Mouse (Mus musculus) C2C12 (cell line): Measurements from ENCODE around the gene Olfr543. TPM values are rescaled to one million over a fixed set of nuclear protein-coding genes. Genes with fewer than 3 reads are reported as not detected.

Experiments used
- H3K27me3 ChIP-seq: one replicate; pipeline ENCODE4 v1.6.1; 2011; ENCODE audit not compliant: control insufficient read depth, insufficient read depth, insufficient read length
- H3K36me3 ChIP-seq: one replicate; pipeline ENCODE4 v1.6.1; 2011; ENCODE audit not compliant: control insufficient read depth, insufficient read depth
- H3K4me3 ChIP-seq: one replicate; pipeline ENCODE4 v1.5.1; 2011; ENCODE audit warnings: mild to moderate bottlenecking, control low read depth; ENCODE audit not compliant: poor library complexity, insufficient read depth, severe bottlenecking
- H3K79me2 ChIP-seq: one replicate; pipeline ENCODE4 v1.6.1; 2011; ENCODE audit not compliant: control insufficient read depth, insufficient read depth
- H3K79me3 ChIP-seq: one replicate; pipeline ENCODE4 v1.6.1; 2011; ENCODE audit warnings: low read depth, control low read depth
- H3ac ChIP-seq: one replicate; pipeline ENCODE3; 2011; ENCODE audit warnings: low read depth; ENCODE audit not compliant: control insufficient read depth, insufficient read length
- CEBPB ChIP-seq: IDR thresholded peaks from one replicate; pipeline ENCODE4 v1.6.1; 2011; ENCODE audit warnings: low read depth, mild to moderate bottlenecking, control low read depth, moderate library complexity
- CTCF ChIP-seq: IDR thresholded peaks from one replicate; pipeline ENCODE4 v1.5.1; 2011; ENCODE audit not compliant: control insufficient read depth, insufficient read depth, insufficient read length
- FOSL1 ChIP-seq: IDR thresholded peaks from one replicate; pipeline ENCODE4 v1.8.0; 2011; ENCODE audit warnings: mild to moderate bottlenecking, low read length; ENCODE audit not compliant: poor library complexity, insufficient read depth, severe bottlenecking
- MAX ChIP-seq: IDR thresholded peaks from one replicate; pipeline ENCODE4 v1.6.1; 2011; ENCODE audit warnings: mild to moderate bottlenecking, control low read depth
- MYOD1 ChIP-seq: IDR thresholded peaks from one replicate; pipeline ENCODE4 v1.6.1; 2011; ENCODE audit warnings: low read depth; ENCODE audit not compliant: control insufficient read depth, insufficient read length
- MYOG ChIP-seq: IDR thresholded peaks from one replicate; pipeline ENCODE4 v1.6.1; 2011; ENCODE audit not compliant: control insufficient read depth, insufficient read length; ENCODE audit errors: extremely low read depth
- USF1 ChIP-seq: IDR thresholded peaks from one replicate; pipeline ENCODE4 v1.6.1; 2011; ENCODE audit warnings: low read depth, mild to moderate bottlenecking, control low read depth, moderate library complexity
- polyA plus RNA-seq: library from polyadenylated mRNA; unstranded; fragments of >200 nt; fragmentation: generic; extraction: Trizol; gene quantifications from one replicate; pipeline ENCODE4 v1.2.1, GENCODE M21; 2012; ENCODE audit warnings: missing spikeins

Olfr543 gene
- polyA plus RNA-seq, 1 experiment, result 0.04 TPM

- peaks cover 35% of the 10 kb centered on the region for H3K36me3 ChIP-seq
- H3ac ChIP-seq, result no peak overlapping the region
- H3K4me3 ChIP-seq, result no peak overlapping the region
- no peaks in the 10 kb centered on the region for H3K79me2 ChIP-seq
- no peaks in the 10 kb centered on the region for H3K79me3 ChIP-seq
- H3K27me3 ChIP-seq, result no peaks in the 10 kb centered on the region
- no peak for TF ChIP-seq CTCF
- no peak for TF ChIP-seq MAX
- no peak for TF ChIP-seq USF1
- no peak for TF ChIP-seq CEBPB
- TF ChIP-seq MYOG, result no peak
- TF ChIP-seq MYOD1, result no peak
- no peak for TF ChIP-seq FOSL1
Observed at GRCm38 (mm10) chr7:102472675-102473074, 8.8 kb downstream of the Olfr543 start.

- H3K79me3 ChIP-seq, result no peaks in the 10 kb centered on the region
- no peak for TF ChIP-seq MYOG
- TF ChIP-seq MAX, result no peak
- TF ChIP-seq FOSL1, result no peak
- no peak for TF ChIP-seq MYOD1
- no peak for TF ChIP-seq USF1
- no peak for TF ChIP-seq CEBPB
- no peak for TF ChIP-seq CTCF
- H3K79me2 ChIP-seq, result no peaks in the 10 kb centered on the region
- H3ac ChIP-seq, result no peak overlapping the region
- H3K27me3 ChIP-seq, result no peaks in the 10 kb centered on the region
- H3K4me3 ChIP-seq, result no peak overlapping the region
- H3K36me3 ChIP-seq, result peaks cover 71% of the 10 kb centered on the region
Observed at GRCm38 (mm10) chr7:102467566-102467965, 13.9 kb downstream of the Olfr543 start.

- Histone ChIP-seq H3K27me3 (no peaks in the 10 kb centered on the region), H3ac (no peak overlapping the region), H3K4me3 (no peak overlapping the region), H3K79me2 (no peaks in the 10 kb centered on the region), H3K79me3 (peaks cover 2% of the 10 kb centered on the region), H3K36me3 (peaks cover 65% of the 10 kb centered on the region)
- TF ChIP-seq MYOG, result no peak
- TF ChIP-seq USF1, result no peak
- no peak for TF ChIP-seq FOSL1
- TF ChIP-seq MAX, result no peak
- no peak for TF ChIP-seq CTCF
- TF ChIP-seq MYOD1, result no peak
- TF ChIP-seq CEBPB, result no peak
Observed at GRCm38 (mm10) chr7:102458618-102459380, 22.7 kb downstream of the Olfr543 start.

- Histone ChIP-seq H3K79me2 (peaks cover 53% of the 10 kb centered on the region), H3ac (no peak overlapping the region), H3K79me3 (peaks cover 30% of the 10 kb centered on the region), H3K27me3 (no peaks in the 10 kb centered on the region), H3K36me3 (peaks cover 63% of the 10 kb centered on the region), H3K4me3 (no peak overlapping the region)
- no peak for TF ChIP-seq CEBPB
- no peak for TF ChIP-seq FOSL1
- no peak for TF ChIP-seq MYOG
- TF ChIP-seq MAX, result no peak
- no peak for TF ChIP-seq MYOD1
- no peak for TF ChIP-seq USF1
- TF ChIP-seq CTCF, result no peak
Observed at GRCm38 (mm10) chr7:102446438-102446837, 35.0 kb downstream of the Olfr543 start.

GRCm38 (mm10) chr7:102444301-102444700, 37.2 kb downstream of the Olfr543 start:
- H3K36me3 ChIP-seq, result peaks cover 49% of the 10 kb centered on the region
- no peaks in the 10 kb centered on the region for H3K27me3 ChIP-seq
- peaks cover 53% of the 10 kb centered on the region for H3K79me2 ChIP-seq
- TF ChIP-seq MYOD1 (no peak), MAX (no peak), CEBPB (no peak), MYOG (no peak)
- H3K4me3 ChIP-seq, result no peak overlapping the region
- peaks cover 30% of the 10 kb centered on the region for H3K79me3 ChIP-seq
- H3ac ChIP-seq, result no peak overlapping the region

- peak overlapping the region; percentile 97 for H3ac ChIP-seq
- H3K79me2 ChIP-seq, result peaks cover 53% of the 10 kb centered on the region
- H3K36me3 ChIP-seq, result peaks cover 34% of the 10 kb centered on the region
- H3K79me3 ChIP-seq, result peaks cover 30% of the 10 kb centered on the region
- no peaks in the 10 kb centered on the region for H3K27me3 ChIP-seq
- TF ChIP-seq CTCF, result no peak
- TF ChIP-seq MYOD1, result no peak
- no peak for TF ChIP-seq FOSL1
- no peak for TF ChIP-seq MYOG
- TF ChIP-seq CEBPB, result no peak
- no peak for TF ChIP-seq USF1
- TF ChIP-seq MAX, result no peak
- H3K4me3 ChIP-seq, result peak overlapping the region; percentile 77
Observed at GRCm38 (mm10) chr7:102442432-102442831, 39.0 kb downstream of the Olfr543 start.
